Mouse (Mus musculus) G1E (cell line): ENCODE results near the gene Hdac4. TPM values are rescaled to one million over a fixed set of nuclear protein-coding genes. Genes with fewer than 3 reads are reported as not detected.

Experiments
- ATAC-seq: 2 replicates; pipeline ENCODE4 v1.8.0; 2016; ENCODE audit warnings: mild to moderate bottlenecking; ENCODE audit not compliant: insufficient number of reproducible peaks, poor library complexity, low FRiP score, severe bottlenecking; ENCODE audit errors: extremely low read depth
- DNase-seq: peaks from one replicate; pipeline ENCODE4 v3.0.0; 2012; ENCODE audit warnings: low spot score
- H3K27me3 ChIP-seq: 2 replicates; pipeline ENCODE4 v1.6.1; 2012; ENCODE audit warnings: mild to moderate bottlenecking, low read length, inconsistent platforms; ENCODE audit not compliant: insufficient read depth
- H3K36me3 ChIP-seq: replicated peaks from 2 replicates; pipeline ENCODE3; 2012; ENCODE audit warnings: mild to moderate bottlenecking, inconsistent platforms
- H3K4me1 ChIP-seq: 2 replicates; pipeline ENCODE4 v1.6.1; 2012; ENCODE audit warnings: low read depth, low read length, inconsistent platforms, mixed read lengths; ENCODE audit not compliant: insufficient read depth
- H3K4me3 ChIP-seq: 2 replicates; pipeline ENCODE4 v1.5.1; 2012; ENCODE audit warnings: low read depth, mild to moderate bottlenecking, inconsistent platforms, low read length, moderate library complexity, mixed read lengths
- H3K9me3 ChIP-seq: replicated peaks from 2 replicates; pipeline ENCODE4 v1.6.1; 2012; ENCODE audit warnings: inconsistent platforms
- CTCF ChIP-seq: IDR thresholded peaks from 2 replicates; pipeline ENCODE4 v1.5.1; 2012; ENCODE audit warnings: low read depth, low read length, inconsistent platforms, mixed read lengths
- GATA1 ChIP-seq: IDR thresholded peaks from 2 replicates; pipeline ENCODE4 v1.6.1; 2012; ENCODE audit warnings: borderline replicate concordance, low read length, inconsistent platforms, mixed read lengths
- GATA2 ChIP-seq: IDR thresholded peaks from 2 replicates; pipeline ENCODE4 v1.6.1; 2012; ENCODE audit warnings: low read depth, low read length, inconsistent platforms, borderline replicate concordance
- POLR2AphosphoS5 ChIP-seq: IDR thresholded peaks from 2 replicates; pipeline ENCODE4 v1.6.1; 2012; ENCODE audit warnings: low read depth, low read length, inconsistent platforms; ENCODE audit not compliant: insufficient replicate concordance
- TAL1 ChIP-seq: conservative IDR thresholded peaks from 2 replicates; pipeline ENCODE4 v1.6.1; 2012; ENCODE audit warnings: low read depth, low read length, inconsistent platforms, mixed read lengths
- polyA plus RNA-seq: library from polyadenylated mRNA; stranded (reverse); fragments of >175 nt; gene quantifications from 2 replicates; pipeline ENCODE4 v1.2.3, GENCODE M21; 2012
- total RNA-seq, 2 experiments: library from RNA; stranded (forward) in 1 of 2; stranded (reverse) in 1 of 2; fragments of 200-1000 nt in 1 of 2; fragments of >200 nt in 1 of 2; fragmentation: Nextera tagmentation in 1 of 2; gene quantifications; 2 replicates each; pipeline ENCODE4 v1.2.3; 2014 to 2017

Gene Hdac4
- total and polyA plus RNA-seq, 3 experiments = 15.0 to 27.2 (median 19.7) TPM

GRCm38 (mm10) chr1:92069464-92069863 is 126.0 kb downstream of the Hdac4 start:
- Histone ChIP-seq H3K36me3 (peaks cover 20% of the 10 kb centered on the region), H3K9me3 (no peaks in the 10 kb centered on the region), H3K4me3 (no peak overlapping the region), H3K4me1 (peaks cover 6% of the 10 kb centered on the region), H3K27me3 (no peaks in the 10 kb centered on the region)
- DNase-seq (no peak), ATAC-seq (no peak)
- no peak for TF ChIP-seq TAL1
- no peak for TF ChIP-seq CTCF
- TF ChIP-seq GATA1 = no peak
- no peak for TF ChIP-seq GATA2

DNA sequence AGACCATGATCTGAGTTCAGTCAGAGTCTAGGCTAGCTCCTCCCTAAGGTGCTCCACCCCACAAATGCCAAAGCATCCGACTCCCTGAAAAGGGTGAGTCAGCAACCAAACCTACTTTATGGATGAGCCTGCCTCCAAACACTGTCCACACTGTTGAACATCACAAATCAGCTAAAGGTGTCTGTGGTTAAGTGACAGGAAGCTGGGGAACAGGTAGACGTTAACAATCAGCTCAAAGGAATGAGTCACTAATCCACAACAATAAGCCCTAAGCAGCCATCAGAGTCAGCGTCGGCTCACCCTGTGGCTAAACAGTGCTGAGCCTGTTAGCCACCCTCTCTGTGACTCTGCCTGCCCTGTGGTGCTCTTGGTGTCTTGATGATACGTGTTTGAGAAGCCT is 131.2 kb downstream of the Hdac4 start:
- no peak for TF ChIP-seq GATA2
- no peak for TF ChIP-seq POLR2AphosphoS5
- ATAC-seq (no peak), DNase-seq (no peak)

DNA sequence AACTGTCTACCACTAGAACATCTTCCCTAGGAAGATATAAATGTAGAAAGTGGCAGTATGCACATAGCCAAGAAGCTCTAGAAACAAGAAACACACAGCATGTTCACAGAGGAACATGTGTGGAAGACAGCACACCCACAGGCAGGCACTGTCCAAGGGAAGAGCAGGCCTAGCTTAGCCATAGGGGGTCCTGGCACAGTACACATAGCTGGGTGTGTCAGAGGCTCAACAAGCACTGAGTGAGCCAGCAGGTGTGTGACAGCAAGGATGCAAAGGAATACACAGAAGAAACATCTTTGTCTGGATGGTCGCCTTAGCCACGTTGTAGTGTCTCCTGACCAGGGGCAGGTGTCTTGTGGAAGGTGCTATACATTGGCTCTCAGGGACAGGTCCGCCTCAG is 132.2 kb downstream of the Hdac4 start:
- ATAC-seq (no peak), DNase-seq (no peak)
- peaks cover 37% of the 10 kb centered on the region for H3K4me1 ChIP-seq
- TF ChIP-seq TAL1 (no peak), GATA1 (no peak), CTCF (no peak), GATA2 (no peak)
- no peaks in the 10 kb centered on the region for H3K27me3 ChIP-seq
- H3K9me3 ChIP-seq = no peaks in the 10 kb centered on the region
- no peak overlapping the region for H3K4me3 ChIP-seq
- H3K36me3 ChIP-seq = peaks cover 44% of the 10 kb centered on the region

More for the DNA sequence above, 131.2 kb downstream of the Hdac4 start:
- H3K27me3 ChIP-seq = no peaks in the 10 kb centered on the region
- peaks cover 34% of the 10 kb centered on the region for H3K4me1 ChIP-seq
- H3K4me3 ChIP-seq = no peak overlapping the region
- H3K36me3 ChIP-seq = peaks cover 42% of the 10 kb centered on the region
- no peaks in the 10 kb centered on the region for H3K9me3 ChIP-seq

DNA sequence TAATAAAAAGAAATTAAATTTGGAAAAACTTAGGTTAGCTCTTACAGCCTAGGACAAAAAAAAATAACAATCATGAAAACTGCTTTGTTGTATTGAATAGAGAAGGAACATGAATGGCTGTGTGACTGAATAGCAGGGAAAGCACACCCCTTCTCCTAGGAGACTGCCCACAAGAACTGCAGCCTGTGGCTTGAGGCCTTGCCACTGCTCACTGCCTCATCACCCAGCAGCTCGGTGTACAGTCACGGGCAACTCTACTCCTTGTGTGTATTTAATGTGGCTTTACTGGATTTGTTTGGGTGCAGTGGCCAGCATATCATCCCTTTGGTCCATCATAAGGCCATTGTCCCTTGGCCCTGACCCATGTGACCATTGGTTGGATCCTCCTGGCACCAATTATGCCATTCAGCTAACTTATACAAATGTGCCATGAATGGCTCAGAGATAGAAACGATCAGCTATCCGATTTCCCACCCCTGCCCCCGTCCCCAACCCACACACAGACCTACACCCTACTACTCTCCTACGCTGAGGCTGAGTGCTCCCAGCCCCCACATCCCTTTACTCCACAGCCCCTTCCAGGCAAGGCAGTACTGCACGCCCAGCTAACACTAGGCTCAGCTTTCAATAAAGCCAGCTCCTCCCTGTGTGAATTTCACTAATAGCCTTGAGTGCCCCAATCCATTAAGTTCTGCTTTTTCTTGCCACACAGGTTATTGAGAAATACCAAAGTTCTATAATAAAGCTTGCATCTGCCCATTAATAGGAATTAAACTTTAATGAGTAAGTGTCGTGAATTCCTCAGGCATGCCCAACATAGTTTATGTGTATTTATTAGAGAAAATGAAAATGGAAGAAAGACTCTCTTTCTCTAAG is 134.1 kb downstream of the Hdac4 start:
- Histone ChIP-seq H3K4me1 (peaks cover 33% of the 10 kb centered on the region), H3K4me3 (no peak overlapping the region), H3K36me3 (peaks cover 50% of the 10 kb centered on the region), H3K9me3 (no peaks in the 10 kb centered on the region), H3K27me3 (no peaks in the 10 kb centered on the region)
- ATAC-seq (no peak), DNase-seq (no peak)
- TF ChIP-seq GATA2 = no peak
- no peak for TF ChIP-seq TAL1
- no peak for TF ChIP-seq CTCF
- TF ChIP-seq POLR2AphosphoS5 = no peak
- TF ChIP-seq GATA1 = no peak

DNA sequence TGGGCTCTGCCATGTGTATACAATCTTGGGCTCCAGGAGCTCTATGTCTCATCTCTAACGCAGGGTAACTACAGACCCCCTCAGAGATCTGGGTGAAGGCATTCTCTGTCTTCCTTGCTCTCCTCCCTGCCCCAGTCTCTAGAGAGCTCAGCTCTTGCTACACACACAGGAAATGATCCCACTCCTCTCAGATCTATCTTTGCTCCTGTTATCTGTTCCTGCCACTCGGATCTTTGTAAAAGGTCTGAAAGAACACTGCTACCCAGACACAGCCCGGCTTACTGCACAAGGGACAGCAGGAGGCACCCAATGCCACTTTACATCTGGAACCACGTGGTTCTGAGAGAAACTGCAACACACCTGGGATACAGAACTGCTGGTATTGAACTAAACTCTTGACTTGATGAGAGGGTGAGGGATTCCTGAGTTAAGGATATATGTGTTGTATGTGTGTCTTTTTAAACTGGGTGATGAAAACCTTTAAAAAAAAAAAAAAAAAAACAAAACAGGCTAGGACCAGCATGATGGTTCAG is 134.9 kb downstream of the Hdac4 start:
- no peak for ATAC-seq

DNA sequence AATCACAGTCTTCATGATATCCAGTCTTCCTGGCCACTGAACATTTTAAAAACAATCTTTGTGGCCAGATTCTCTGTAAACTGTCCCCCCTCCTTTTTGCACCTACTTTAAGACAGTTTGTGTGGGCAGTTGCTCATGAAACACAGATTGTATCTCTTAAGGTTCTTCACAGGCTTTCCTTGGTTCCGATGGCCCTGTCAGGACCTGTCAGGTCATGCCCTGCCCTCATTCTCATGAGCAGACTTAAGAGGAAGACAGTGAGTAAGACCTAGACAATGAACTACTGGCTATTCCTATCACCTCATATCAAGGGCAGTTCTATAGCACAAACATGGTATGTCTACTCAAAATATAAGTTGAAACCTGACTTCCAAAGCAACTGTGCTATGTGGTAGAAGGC is 135.9 kb downstream of the Hdac4 start:
- Histone ChIP-seq H3K36me3 (peaks cover 57% of the 10 kb centered on the region), H3K4me3 (no peak overlapping the region), H3K27me3 (no peaks in the 10 kb centered on the region), H3K4me1 (peaks cover 33% of the 10 kb centered on the region), H3K9me3 (no peaks in the 10 kb centered on the region)
- ATAC-seq = no peak
- DNase-seq = no peak
- no peak for TF ChIP-seq GATA2
- no peak for TF ChIP-seq TAL1
- no peak for TF ChIP-seq POLR2AphosphoS5
- no peak for TF ChIP-seq CTCF
- TF ChIP-seq GATA1 = no peak

More for the DNA sequence above, 134.9 kb downstream of the Hdac4 start:
- Histone ChIP-seq H3K27me3 (no peaks in the 10 kb centered on the region), H3K9me3 (no peaks in the 10 kb centered on the region), H3K36me3 (peaks cover 55% of the 10 kb centered on the region), H3K4me3 (no peak overlapping the region), H3K4me1 (peaks cover 33% of the 10 kb centered on the region)
- no peak for TF ChIP-seq TAL1
- no peak for TF ChIP-seq GATA2
- no peak for TF ChIP-seq POLR2AphosphoS5
- TF ChIP-seq CTCF = no peak
- no peak for TF ChIP-seq GATA1
- no peak for DNase-seq
